Mouse (Mus musculus) NIH3T3 (cell line): Measurements from ENCODE around the gene Pgap3.

Experiments used
- DNase-seq: peaks from one replicate; pipeline ENCODE4 v3.0.0-alpha.2; 2012; ENCODE audit warnings: low read depth

Pgap3 gene

GRCm38 (mm10) chr11:98381651-98382050 lies 18.6 kb downstream of the Pgap3 start:
- DNase-seq: no peak

GRCm38 (mm10) chr11:98380106-98380505 lies 20.2 kb downstream of the Pgap3 start:
- peak; percentile 36 for DNase-seq

- no peak for DNase-seq
These were observed 20.9 kb downstream of the Pgap3 start for GRCm38 (mm10) chr11:98379379-98379778.

DNA sequence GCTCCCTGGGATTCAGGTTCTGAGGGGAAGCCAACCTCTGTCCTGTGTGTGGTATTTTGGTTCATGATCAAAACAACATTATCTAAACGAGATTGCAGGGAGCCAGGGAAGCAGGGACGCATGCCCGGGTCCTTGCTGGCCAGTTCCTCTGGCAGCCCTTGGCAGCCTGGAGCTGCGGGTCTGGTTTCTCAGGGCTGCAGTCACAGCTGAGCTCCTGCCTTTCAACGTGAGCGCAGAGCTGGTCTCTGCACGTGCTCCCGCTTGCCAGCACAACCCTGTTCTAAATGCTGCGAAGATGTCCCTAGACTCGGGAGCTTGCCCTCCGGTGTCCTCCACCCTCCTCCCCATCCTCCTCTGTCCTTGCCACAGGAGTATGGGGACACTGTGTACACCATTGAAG lies 22.5 kb downstream of the Pgap3 start:
- DNase-seq: no peak

DNA sequence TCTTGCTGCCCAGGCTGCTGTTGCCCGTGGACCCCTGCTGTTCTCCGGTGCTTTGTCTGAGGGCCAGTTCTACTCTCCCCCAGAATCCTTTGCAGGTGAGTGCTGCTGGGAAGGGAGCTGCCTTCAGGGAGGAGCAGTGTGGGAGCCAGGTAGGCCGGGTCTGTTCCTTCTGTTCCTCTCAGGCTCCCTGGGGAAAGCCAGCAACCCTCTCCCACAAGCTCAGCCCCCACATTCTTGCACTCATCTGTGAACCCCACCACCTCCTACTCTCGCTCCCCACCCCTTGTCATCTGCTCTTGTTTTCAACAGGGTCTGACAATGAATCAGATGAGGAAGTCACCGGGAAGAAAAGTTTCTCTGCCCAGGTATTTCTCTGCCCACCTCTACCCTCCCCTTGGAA lies 23.5 kb downstream of the Pgap3 start:
- no peak for DNase-seq

GRCm38 (mm10) chr11:98374266-98374665 lies 26.0 kb downstream of the Pgap3 start:
- DNase-seq: no peak

- DNase-seq: no peak
These were observed 27.0 kb downstream of the Pgap3 start for GRCm38 (mm10) chr11:98373244-98373643.

GRCm38 (mm10) chr11:98372406-98372805 lies 27.9 kb downstream of the Pgap3 start:
- peak; percentile 88 for DNase-seq

DNA sequence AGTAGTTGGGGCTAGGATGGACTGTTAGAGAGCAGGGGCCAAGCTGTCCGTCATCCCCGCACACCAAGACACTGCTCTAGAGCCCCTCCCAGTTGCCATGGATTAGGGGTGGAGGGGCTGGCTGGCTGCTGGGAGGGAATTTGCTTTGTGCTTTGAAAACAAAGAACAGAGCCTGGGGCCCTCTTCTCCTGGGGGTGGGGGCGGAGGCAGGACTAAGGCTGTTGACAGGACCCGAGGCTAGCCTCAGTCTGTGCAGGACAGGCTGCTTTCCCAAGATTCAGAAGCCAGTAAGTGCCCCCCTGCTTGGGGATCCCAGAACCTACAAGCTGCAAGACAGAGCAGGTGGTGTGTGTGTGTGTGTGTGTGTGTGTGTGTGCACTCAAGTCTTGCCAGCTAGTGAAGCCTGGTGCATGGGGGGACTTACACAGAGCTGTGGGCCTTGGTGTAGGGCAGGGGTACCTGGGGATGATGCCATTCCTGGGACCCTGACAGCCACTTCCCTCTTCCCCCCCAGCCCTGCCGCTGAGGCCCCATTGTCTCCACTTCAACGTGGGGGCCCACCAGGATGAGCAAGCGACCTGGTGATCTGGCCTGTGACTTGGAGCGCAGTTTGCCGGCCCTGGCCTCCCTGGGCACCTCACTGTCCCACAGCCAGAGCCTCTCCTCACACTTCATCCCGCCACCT lies 28.6 kb downstream of the Pgap3 start:
- DNase-seq: no peak

GRCm38 (mm10) chr11:98370588-98370987 lies 29.7 kb downstream of the Pgap3 start:
- no peak for DNase-seq

DNA sequence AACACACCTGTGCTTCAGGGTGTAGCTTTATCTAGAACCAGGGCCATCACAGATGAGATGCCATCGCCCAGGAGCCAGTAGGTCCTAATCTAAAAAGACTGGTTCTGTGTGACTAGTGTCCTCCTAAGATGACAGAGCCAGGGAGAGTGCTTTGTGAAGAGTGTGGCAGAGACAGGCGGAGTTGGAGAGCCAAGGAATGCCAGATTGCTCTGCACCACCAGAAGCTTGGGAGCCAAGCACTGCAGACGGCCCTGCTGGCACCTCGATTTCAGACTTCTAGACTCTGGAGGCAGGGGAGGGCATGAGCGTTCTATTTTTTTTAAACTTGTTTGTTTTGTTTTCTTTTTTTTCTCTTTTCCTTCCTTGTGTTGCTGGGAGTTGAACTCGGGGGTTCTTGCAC lies 31.0 kb downstream of the Pgap3 start:
- DNase-seq: no peak

DNA sequence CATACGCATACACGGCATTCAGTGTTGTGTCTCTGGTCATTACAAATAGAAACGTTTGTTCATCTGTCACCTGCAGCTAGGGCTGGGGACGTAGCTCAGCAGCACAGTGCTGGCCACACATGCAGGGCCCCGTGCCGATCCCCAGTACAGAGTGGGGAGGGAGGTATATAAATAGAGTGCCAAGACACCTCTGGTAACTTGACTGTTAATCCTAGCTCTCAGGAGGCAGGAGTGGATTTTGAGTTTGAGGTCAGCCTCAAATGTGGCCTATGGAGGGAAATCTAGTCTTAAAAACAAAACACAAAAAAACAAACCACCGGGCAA lies 32.5 kb downstream of the Pgap3 start:
- DNase-seq: no peak

DNA sequence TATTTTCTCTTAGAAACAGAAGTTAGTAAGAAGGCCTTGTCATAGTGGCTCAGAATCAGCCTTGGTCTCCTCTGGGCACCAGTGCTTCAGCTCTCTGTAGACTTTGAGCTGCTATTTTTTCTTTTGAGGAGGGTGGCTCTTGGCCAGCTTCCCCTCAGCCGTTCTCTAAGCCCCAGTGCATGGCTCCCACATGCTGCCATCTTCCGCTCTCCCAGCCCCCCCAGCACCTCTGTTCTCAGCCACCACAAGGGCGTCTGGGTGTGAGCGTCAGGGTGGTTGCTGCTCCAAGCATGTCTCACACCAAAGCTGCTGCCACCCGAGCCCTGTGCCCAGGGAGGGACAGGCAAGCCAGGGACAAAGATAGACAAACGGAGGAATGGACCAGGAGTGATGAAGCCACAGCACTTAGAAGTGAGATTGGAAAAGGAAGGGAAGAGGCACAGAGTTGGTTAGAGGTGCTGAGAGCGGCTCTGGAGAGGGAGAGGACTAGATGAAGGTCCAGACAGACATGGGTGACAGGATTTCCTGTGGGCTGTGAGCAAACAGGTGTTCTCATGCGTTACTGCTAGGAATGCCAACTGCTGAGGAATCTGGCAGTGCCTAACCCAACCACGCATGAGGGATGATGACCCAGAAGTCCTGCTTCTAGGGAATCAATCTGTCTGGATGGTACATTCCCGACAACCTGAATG lies 33.0 kb downstream of the Pgap3 start:
- no peak for DNase-seq

DNA sequence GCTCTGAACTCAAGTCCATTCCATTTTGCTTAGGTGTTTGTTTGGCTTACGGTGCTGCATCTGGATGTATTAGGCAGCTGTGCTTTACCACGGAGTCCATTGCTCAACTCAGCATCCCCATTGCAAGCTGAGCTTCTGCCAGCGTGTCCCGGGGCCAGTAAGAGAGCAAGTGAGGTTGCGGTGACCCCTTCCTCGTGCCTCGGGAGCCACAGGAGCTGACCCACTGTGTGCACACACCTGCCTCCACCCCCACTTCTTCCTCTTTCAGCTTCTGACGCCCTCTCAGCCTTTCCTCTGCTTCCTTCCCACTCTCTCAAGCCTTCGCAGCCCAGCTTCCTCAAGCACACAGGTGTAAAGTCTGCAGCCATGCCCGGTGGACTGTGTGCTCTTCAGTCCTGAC lies 34.0 kb downstream of the Pgap3 start:
- peak; percentile 60 for DNase-seq

- DNase-seq: no peak
These were observed 35.9 kb downstream of the Pgap3 start for GRCm38 (mm10) chr11:98364410-98364809.

DNA sequence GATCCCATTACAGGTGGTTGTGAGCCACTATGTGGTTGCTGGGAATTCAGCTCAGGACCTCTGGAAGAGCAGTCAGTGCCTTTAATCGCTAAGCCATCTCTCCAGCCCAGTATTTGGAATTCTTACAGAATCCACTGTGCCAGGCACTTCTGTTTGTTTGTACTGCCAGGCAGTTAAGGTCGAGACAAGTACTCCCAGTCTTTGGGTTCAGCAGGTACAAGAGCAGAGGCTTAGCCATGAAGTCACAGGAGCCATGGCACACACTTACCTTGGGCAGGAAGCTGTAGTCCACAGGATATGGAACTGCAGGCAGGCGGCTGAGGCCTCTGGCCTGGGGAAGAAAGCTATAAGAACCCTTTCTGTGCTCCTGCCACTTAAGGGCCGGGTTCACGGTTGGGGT lies 36.5 kb downstream of the Pgap3 start:
- no peak for DNase-seq

GRCm38 (mm10) chr11:98360866-98361521 lies 39.3 kb downstream of the Pgap3 start:
- peak; percentile 7 for DNase-seq

GRCm38 (mm10) chr11:98358161-98359083 lies 41.9 kb downstream of the Pgap3 start, which contains the start of gene Stard3:
TSS of gene Stard3 (plus strand) at chr11:98358368.
- peak; percentile 98 for DNase-seq

GRCm38 (mm10) chr11:98357396-98358160 lies 42.7 kb downstream of the Pgap3 start:
- DNase-seq: no peak

- DNase-seq: no peak
These were observed 43.5 kb downstream of the Pgap3 start for GRCm38 (mm10) chr11:98356625-98357394.
